In genomic region chr6:28669251-28669650, GRCm38 (mm10) we compare ENCODE assay signal across 16 mouse cellular contexts.
"Had no signal": no experiment of that assay in that cellular context is flagged by ENCODE, and none has a peak within 500 bp of the region (broad histone marks: within the 10 kb centered on the region; RNA-seq: fewer than 3 reads in every experiment).

No protein-coding gene starts in this region.

- H3K4me1 ChIP-seq: lung, embryonic 15.5 days; neural tube, embryonic 12.5 days had no signal

- H3K27me3 ChIP-seq: lung, embryonic 15.5 days; megakaryocyte, embryonic 14.5 days; midbrain, embryonic 13.5 days; midbrain, embryonic 15.5 days; neural tube, embryonic 12.5 days had no signal

- H3K36me3 ChIP-seq: lung, embryonic 15.5 days; midbrain, embryonic 15.5 days; neural tube, embryonic 12.5 days had no signal

- H3K4me3 ChIP-seq: lung, embryonic 15.5 days; megakaryocyte, embryonic 14.5 days; midbrain, embryonic 13.5 days; midbrain, embryonic 15.5 days; neural tube, embryonic 12.5 days had no signal

- H3K27ac ChIP-seq: lung, embryonic 15.5 days; macrophage; midbrain, embryonic 13.5 days; midbrain, embryonic 15.5 days; neural tube, embryonic 12.5 days had no signal

- H3K9me3 ChIP-seq: lung, embryonic 15.5 days; megakaryocyte, embryonic 14.5 days; midbrain, embryonic 13.5 days; midbrain, embryonic 15.5 days; neural tube, embryonic 12.5 days had no signal

- DNase-seq: liver, postnatal 0 days; lung, adult 2 months; lung, postnatal 14 days; lung, postnatal 36 days; retina, postnatal 1 day; right cerebral cortex, postnatal 14 days; spleen, adult 18-20 months; thymus, adult 2 months; thymus, postnatal 25 days; thymus, postnatal 4 days had no signal
